Mouse (Mus musculus) spleen, postnatal 4 days (tissue): Measurements from ENCODE around the gene Snapc1.

Experiments used
- DNase-seq, 2 experiments: peaks; one replicate each; pipeline ENCODE4 v3.0.0; 2022; ENCODE audit warnings: low spot score in 2 of 2

Gene Snapc1

GRCm38 (mm10) chr12:73989594-73989993 is 25.3 kb downstream of the Snapc1 start:
- DNase-seq: peak; percentile 60 to 77

- DNase-seq: no peak
These were observed 32.6 kb downstream of the Snapc1 start for GRCm38 (mm10) chr12:73996906-73997296.

DNA sequence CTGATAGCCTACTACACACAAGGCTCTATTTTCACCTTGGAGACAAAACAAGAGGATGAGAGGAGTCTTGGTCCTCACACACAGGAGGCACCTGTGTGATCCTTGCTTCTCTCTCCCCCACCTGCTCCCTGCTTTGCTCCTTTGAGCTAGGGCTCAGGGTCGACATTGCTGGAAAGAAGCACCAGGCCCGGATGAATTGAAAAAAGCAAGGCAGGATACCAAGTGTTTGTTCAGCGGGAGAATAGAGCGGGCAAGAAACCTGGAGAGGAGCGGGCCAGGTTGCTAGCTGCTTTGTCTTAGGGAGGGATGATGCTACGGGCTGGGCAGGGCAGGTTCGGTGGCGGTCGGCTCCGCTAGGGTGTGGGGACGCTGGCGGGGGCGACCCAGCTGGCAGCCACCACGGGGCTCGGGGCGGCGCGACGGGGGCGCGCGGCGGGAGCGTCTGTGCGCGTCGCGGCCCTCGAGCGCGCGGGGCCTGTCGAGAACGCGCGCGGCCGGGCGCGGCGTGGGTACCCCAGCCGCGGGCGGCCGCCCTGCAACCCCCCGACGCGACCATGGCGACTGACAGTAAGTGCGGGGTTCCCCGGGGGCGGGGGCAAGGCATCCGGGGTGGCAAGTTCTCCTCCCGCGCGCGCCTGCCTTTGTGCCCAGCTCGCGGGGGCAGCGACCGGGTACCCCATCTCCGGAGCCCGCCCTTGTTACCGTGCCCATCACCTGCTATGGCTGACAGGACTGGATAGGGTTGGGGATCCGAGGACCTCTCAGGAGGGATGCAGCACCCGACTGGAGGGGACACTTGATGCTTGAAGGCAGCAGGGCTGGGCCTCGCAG is 33.2 kb downstream of the Snapc1 start, which contains the start of gene Syt16:
Gene Syt16, plus strand, starts transcription at position 365 of the 831 bp plus-strand sequence.
- DNase-seq: no peak

DNA sequence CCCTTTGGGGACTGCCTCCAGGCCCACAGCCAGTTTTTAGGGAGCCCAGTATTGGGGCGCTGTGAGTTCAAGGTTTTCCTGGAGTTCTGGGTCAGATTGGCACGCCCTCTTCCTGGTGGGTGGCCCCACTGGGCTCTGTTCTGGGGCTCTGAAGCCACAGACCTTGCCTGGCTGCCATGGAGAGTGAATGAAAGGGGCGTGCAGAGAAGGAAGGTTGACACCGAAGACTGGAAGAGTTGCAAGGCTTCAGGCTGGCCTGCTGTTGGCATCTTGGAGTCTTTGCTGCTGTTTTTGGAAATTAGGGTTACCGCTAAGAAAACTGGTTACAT is 33.8 kb downstream of the Snapc1 start:
- DNase-seq: no peak

DNA sequence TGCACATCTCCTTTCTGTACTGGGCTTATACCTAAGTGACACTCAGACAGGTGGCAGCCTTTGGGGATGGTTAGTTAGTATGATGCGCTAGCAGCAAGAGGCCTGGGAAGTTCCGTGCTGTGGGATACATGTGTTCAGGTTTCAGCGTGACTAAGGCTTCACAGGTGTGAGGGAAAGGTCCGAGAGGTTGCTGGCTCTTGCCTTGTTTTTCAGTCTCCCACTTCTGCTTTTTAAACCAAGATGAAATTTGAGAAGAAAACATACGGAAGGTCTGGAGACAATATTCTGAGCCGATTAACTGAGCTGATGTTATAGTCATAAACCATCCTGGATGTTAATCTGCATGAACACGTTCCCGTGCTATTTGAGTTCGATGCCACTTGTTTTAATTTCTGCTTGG is 38.2 kb downstream of the Snapc1 start:
- no peak for DNase-seq

GRCm38 (mm10) chr12:74009448-74009911 is 45.2 kb downstream of the Snapc1 start:
- DNase-seq: no peak

DNA sequence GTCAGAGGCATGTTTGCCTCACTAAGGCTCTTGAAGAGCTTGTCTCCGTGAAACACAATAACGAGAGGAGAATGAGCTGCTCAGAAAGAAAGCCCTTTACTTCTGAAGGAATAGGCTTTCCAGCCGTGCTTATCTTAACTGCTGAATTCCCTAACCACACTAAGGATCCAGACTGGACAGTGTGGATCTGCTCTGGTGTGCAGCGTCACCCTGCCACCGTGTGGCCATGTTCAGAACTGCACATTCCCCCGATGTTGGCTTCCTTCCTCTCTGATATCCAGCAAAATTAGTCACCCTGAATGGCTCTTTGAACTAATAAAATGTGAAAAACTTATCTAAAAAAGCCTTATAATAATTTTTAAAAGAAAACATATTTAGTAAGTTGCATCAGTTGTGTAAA is 49.5 kb downstream of the Snapc1 start:
- DNase-seq: peak; percentile 33 to 80

- DNase-seq: peak; percentile 19 to 77
These were observed 50.5 kb downstream of the Snapc1 start for GRCm38 (mm10) chr12:74014739-74015270.

DNA sequence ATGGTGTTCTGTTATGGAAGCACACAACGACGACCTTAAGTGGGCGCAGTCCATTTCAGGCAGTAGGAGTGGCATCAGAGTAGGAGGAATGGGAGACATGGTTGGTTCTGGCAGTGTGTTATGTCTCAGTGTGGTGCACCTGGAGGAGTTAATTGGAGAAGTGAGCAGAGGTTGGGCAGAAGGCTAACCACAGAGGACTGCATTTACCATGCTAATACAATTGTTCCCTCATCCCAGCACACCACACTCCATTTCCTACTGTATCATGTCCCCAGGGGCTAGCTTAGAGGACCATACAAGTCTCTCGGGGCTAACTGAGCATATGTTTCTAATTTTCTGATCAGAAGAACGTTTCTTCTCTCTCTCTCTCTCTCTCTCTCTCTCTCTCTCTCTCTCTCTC is 51.2 kb downstream of the Snapc1 start:
- DNase-seq: no peak

GRCm38 (mm10) chr12:74023260-74023659 is 59.0 kb downstream of the Snapc1 start:
- DNase-seq: no peak

DNA sequence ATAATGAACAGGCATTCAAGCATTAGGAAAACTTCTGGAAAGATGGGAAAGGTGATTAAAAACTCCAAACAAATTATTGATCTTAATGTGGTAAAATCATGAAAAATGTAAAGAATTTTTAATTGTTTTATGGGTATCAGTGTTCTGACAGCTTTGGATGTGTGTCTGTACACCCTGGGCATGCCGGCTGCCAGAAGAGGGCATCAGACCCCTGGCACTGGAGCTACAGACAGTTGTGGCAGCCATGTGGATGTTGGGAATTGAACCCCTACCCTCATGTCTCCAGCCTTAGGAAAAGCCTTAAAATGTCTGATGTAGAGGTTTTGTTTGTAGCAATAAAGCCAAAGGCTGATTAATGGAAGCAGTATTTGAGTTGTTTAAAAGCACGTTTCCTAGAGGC is 60.6 kb downstream of the Snapc1 start:
- no peak for DNase-seq
